Mouse (Mus musculus) naive thymus-derived CD4-positive, alpha-beta T cell, adult 5 months (primary cell): ENCODE measurements around the gene Gm10037. TPM values are rescaled to one million over a fixed set of nuclear protein-coding genes. Genes with fewer than 3 reads are reported as not detected.

Experiments
- polyA plus RNA-seq: library from polyadenylated mRNA; unstranded; fragments of 100-300 nt; shearing (Covaris generic); gene quantifications from one replicate; pipeline ENCODE4 v1.2.1, GENCODE M21; 2017

Gene Gm10037
- polyA plus RNA-seq, result not detected

GRCm38 (mm10) chr13:67830911-67831336 is at the start of gene Gm10037:
Gene Gm10037 (plus strand): TSS chr13:67831106.

GRCm38 (mm10) chr13:67813710-67814660 is 16.9 kb upstream of the Gm10037 start, which contains the start of gene Zfp273:
Gene Zfp273 (plus strand): TSS chr13:67813740.

GRCm38 (mm10) chr13:67863026-67863425 is 32.1 kb downstream of the Gm10037 start, which contains the start of gene BC048507:
Gene BC048507 (plus strand): TSS chr13:67863326.

Other genes with a start within 250 kb of the Gm10037 start
- gene Zfp729b, start 221.4 kb upstream of the Gm10037 start, polyA plus RNA-seq, result 5.0 TPM
- gene Gm49345, start 193.3 kb upstream of the Gm10037 start, polyA plus RNA-seq, result 4.9 TPM
- gene Zfp729a, start 193.3 kb upstream of the Gm10037 start, polyA plus RNA-seq, result 4.1 TPM
- gene Zfp738, start 144.0 kb upstream of the Gm10037 start, polyA plus RNA-seq, result 11.4 TPM
- gene Zfp65, start 101.9 kb upstream of the Gm10037 start, polyA plus RNA-seq, result 4.2 TPM
- 3.5 TPM for gene Zfp85, start 75.9 kb upstream of the Gm10037 start, polyA plus RNA-seq
- gene Zfp493, start 51.4 kb upstream of the Gm10037 start, polyA plus RNA-seq, result 0.60 TPM
- 2.6 TPM for gene Zfp273, start 17.4 kb upstream of the Gm10037 start, polyA plus RNA-seq
- not detected for gene BC048507, start 32.2 kb downstream of the Gm10037 start, polyA plus RNA-seq